Mouse (Mus musculus) kidney, postnatal 0 days (tissue): ENCODE results near the gene Myo18a. TPM values are rescaled to one million over a fixed set of nuclear protein-coding genes. Genes with fewer than 3 reads are reported as not detected.

Source experiments
- ATAC-seq: fragments of 200-750 bp; cut with Nextera tagmentation; replicated peaks from 2 replicates; pipeline ENCODE4 v1.8.0; 2017; ENCODE audit warnings: low read depth, moderate number of reproducible peaks, moderate TSS enrichment, moderate library complexity; ENCODE audit not compliant: low FRiP score
- DNase-seq: peaks from one replicate; pipeline ENCODE4 v3.0.0-alpha.2; 2016; ENCODE audit warnings: low spot score
- H3K27ac ChIP-seq: fragments of 300-500 bp; sonication (generic); 2 replicates; pipeline ENCODE4 v1.5.1; 2014; ENCODE audit warnings: mild to moderate bottlenecking
- H3K27me3 ChIP-seq: fragments of 300-500 bp; sonication (generic); 2 replicates; pipeline ENCODE4 v1.6.1; 2014; ENCODE audit warnings: low read length, mixed read lengths; ENCODE audit not compliant: insufficient read depth
- H3K36me3 ChIP-seq: fragments of 300-500 bp; sonication (generic); 2 replicates; pipeline ENCODE4 v1.6.1; 2014; ENCODE audit warnings: low read length, mixed read lengths; ENCODE audit not compliant: insufficient read depth
- H3K4me1 ChIP-seq: fragments of 300-500 bp; sonication (generic); replicated peaks from 2 replicates; pipeline ENCODE4 v1.6.1; 2014; ENCODE audit warnings: antibody characterized with exemption, low read length, mixed read lengths; ENCODE audit not compliant: insufficient read depth
- H3K4me2 ChIP-seq: fragments of 300-500 bp; sonication (generic); 2 replicates; pipeline ENCODE4 v1.6.1; 2014; ENCODE audit warnings: mild to moderate bottlenecking, low read length, moderate library complexity, mixed read lengths
- H3K4me3 ChIP-seq: fragments of 300-500 bp; sonication (generic); replicated peaks from 2 replicates; pipeline ENCODE4 v1.5.1; 2014; ENCODE audit warnings: low read depth, low read length
- H3K9ac ChIP-seq: fragments of 300-500 bp; sonication (generic); 2 replicates; pipeline ENCODE4 v1.6.1; 2014; ENCODE audit warnings: low read depth, low read length
- H3K9me3 ChIP-seq: fragments of 300-500 bp; sonication (generic); replicated peaks from 2 replicates; pipeline ENCODE4 v1.6.1; 2016; ENCODE audit warnings: low read length, inconsistent platforms, mixed read lengths
- CTCF ChIP-seq: IDR thresholded peaks from 2 replicates; pipeline ENCODE4 v1.5.1; 2016; ENCODE audit warnings: antibody characterized with exemption, low read depth, mild to moderate bottlenecking, moderate library complexity
- WGBS: fragments of 180-500 bp; shearing (Covaris S2); extraction: QIAGEN DNeasy Blood & Tissue Kit; methylation state at CpG from one replicate; pipeline ENCODE4 v1.1.7; 2014; 5-methylcytosine and 5-hydroxymethylcytosine counted together
- polyA plus RNA-seq: library from polyadenylated mRNA; unstranded; fragments of >200 nt; fragmentation: Nextera tagmentation; extraction: Ambion mirVana; gene quantifications from 2 replicates; pipeline ENCODE4 v1.2.1, GENCODE M21; 2015

Gene Myo18a
- polyA plus RNA-seq, 1 experiment from 2014 or later: 26.5 TPM

- peaks cover 15% of the 10 kb centered on the region for H3K4me1 ChIP-seq
- peak overlapping the region; percentile 86 for H3K27ac ChIP-seq
- TF ChIP-seq CTCF: no peak
- H3K9ac ChIP-seq: no peak overlapping the region
- no peaks in the 10 kb centered on the region for H3K36me3 ChIP-seq
- 41% methylated on average over 6 of the region's 6 CpGs for WGBS
- no peak for DNase-seq
- ATAC-seq: no peak
- H3K9me3 ChIP-seq: no peaks in the 10 kb centered on the region
- no peak overlapping the region for H3K4me3 ChIP-seq
- H3K27me3 ChIP-seq: no peaks in the 10 kb centered on the region
- peak overlapping the region; percentile 27; the same call in 1 of the 2 replicates for H3K4me2 ChIP-seq
These were observed 130.2 kb downstream of the Myo18a start for GRCm38 (mm10) chr11:77893283-77893682.

GRCm38 (mm10) chr11:77893787-77894718 is 131.0 kb downstream of the Myo18a start, which contains the start of gene Pipox:
Pipox (minus strand) TSS chr11:77894096.
- DNase-seq: peak; percentile 83
- H3K36me3 ChIP-seq: no peaks in the 10 kb centered on the region
- WGBS: 18% methylated on average over 11 of the region's 11 CpGs
- peak; percentile 67 for TF ChIP-seq CTCF
- H3K9ac ChIP-seq: no peak within 1 kb of the TSS
- H3K4me1 ChIP-seq: peaks cover 15% of the 10 kb centered on the region
- peak; percentile 85 for ATAC-seq
- H3K27me3 ChIP-seq: no peaks in the 10 kb centered on the region
- H3K4me3 ChIP-seq: no peak within 1 kb of the TSS
- H3K27ac ChIP-seq: peak within 1 kb of the TSS; percentile 86
- H3K4me2 ChIP-seq: peak within 1 kb of the TSS; percentile 27; the same call in 1 of the 2 replicates
- H3K9me3 ChIP-seq: no peaks in the 10 kb centered on the region

GRCm38 (mm10) chr11:77894967-77895366 is 131.9 kb downstream of the Myo18a start:
- peaks cover 15% of the 10 kb centered on the region for H3K4me1 ChIP-seq
- WGBS: 71% methylated on average over 2 of the region's 2 CpGs
- DNase-seq (no peak), ATAC-seq (no peak)
- TF ChIP-seq CTCF: no peak
- no peaks in the 10 kb centered on the region for H3K9me3 ChIP-seq
- no peaks in the 10 kb centered on the region; the same call in 1 of the 2 replicates for H3K27me3 ChIP-seq
- no peak overlapping the region for H3K27ac ChIP-seq
- H3K4me3 ChIP-seq: no peak overlapping the region
- H3K4me2 ChIP-seq: no peak overlapping the region
- no peak overlapping the region for H3K9ac ChIP-seq
- no peaks in the 10 kb centered on the region for H3K36me3 ChIP-seq

GRCm38 (mm10) chr11:77896011-77896410 is 133.0 kb downstream of the Myo18a start:
- no peaks in the 10 kb centered on the region; the same call in 1 of the 2 replicates for H3K27me3 ChIP-seq
- peaks cover 15% of the 10 kb centered on the region for H3K4me1 ChIP-seq
- no peak overlapping the region for H3K4me3 ChIP-seq
- H3K27ac ChIP-seq: no peak overlapping the region
- no peak overlapping the region for H3K9ac ChIP-seq
- no peaks in the 10 kb centered on the region for H3K9me3 ChIP-seq
- no peak for TF ChIP-seq CTCF
- ATAC-seq: no peak
- 45% methylated on average over 9 of the region's 9 CpGs for WGBS
- H3K4me2 ChIP-seq: no peak overlapping the region
- DNase-seq: no peak
- H3K36me3 ChIP-seq: no peaks in the 10 kb centered on the region

- H3K27ac ChIP-seq: no peak overlapping the region
- no peak overlapping the region for H3K9ac ChIP-seq
- DNase-seq: no peak
- no peak for TF ChIP-seq CTCF
- ATAC-seq: no peak
- peaks cover 15% of the 10 kb centered on the region for H3K4me1 ChIP-seq
- H3K4me2 ChIP-seq: no peak overlapping the region
- no peaks in the 10 kb centered on the region for H3K36me3 ChIP-seq
- no peaks in the 10 kb centered on the region; the same call in 1 of the 2 replicates for H3K27me3 ChIP-seq
- 40% methylated on average over 6 of the region's 6 CpGs for WGBS
- no peak overlapping the region for H3K4me3 ChIP-seq
- no peaks in the 10 kb centered on the region for H3K9me3 ChIP-seq
These were observed 133.4 kb downstream of the Myo18a start for GRCm38 (mm10) chr11:77896480-77896819.

- WGBS: 26% methylated on average over 23 of the region's 23 CpGs
- no peaks in the 10 kb centered on the region for H3K9me3 ChIP-seq
- no peak overlapping the region for H3K4me3 ChIP-seq
- H3K27me3 ChIP-seq: no peaks in the 10 kb centered on the region; the same call in 1 of the 2 replicates
- H3K4me2 ChIP-seq: no peak overlapping the region
- no peaks in the 10 kb centered on the region for H3K36me3 ChIP-seq
- TF ChIP-seq CTCF: no peak
- ATAC-seq: no peak
- no peak overlapping the region for H3K27ac ChIP-seq
- H3K9ac ChIP-seq: no peak overlapping the region
- H3K4me1 ChIP-seq: peaks cover 12% of the 10 kb centered on the region
- no peak for DNase-seq
These were observed 134.1 kb downstream of the Myo18a start for GRCm38 (mm10) chr11:77896820-77897805.
